Mouse (Mus musculus) MEL (cell line): Measurements from ENCODE around the gene Alox15.

ENCODE experiments used
- CTCF ChIP-seq, 3 experiments: IDR thresholded peaks in 2 of 3; conservative IDR thresholded peaks in 1 of 3; 2 replicates each; pipeline ENCODE4 v1.5.1; 2011 to 2012; ENCODE audit warnings: low read length in 3 of 3, low read depth in 2 of 3, mild to moderate bottlenecking in 2 of 3, improper control_type of control experiment in 1 of 3, inconsistent platforms in 1 of 3, mixed read lengths in 1 of 3, moderate library complexity in 1 of 3; ENCODE audit not compliant: control insufficient read depth in 1 of 3, insufficient read depth in 1 of 3, poor library complexity in 1 of 3, severe bottlenecking in 1 of 3
- TAL1 ChIP-seq: IDR thresholded peaks from 2 replicates; pipeline ENCODE4 v1.6.1; 2012; ENCODE audit warnings: mild to moderate bottlenecking, inconsistent platforms, low read length, moderate library complexity, mixed read lengths
- ZC3H11A ChIP-seq: IDR thresholded peaks from 2 replicates; pipeline ENCODE4 v1.6.1; 2012; ENCODE audit warnings: low read depth, mild to moderate bottlenecking, inconsistent platforms, low read length, improper control_type of control experiment

DNA sequence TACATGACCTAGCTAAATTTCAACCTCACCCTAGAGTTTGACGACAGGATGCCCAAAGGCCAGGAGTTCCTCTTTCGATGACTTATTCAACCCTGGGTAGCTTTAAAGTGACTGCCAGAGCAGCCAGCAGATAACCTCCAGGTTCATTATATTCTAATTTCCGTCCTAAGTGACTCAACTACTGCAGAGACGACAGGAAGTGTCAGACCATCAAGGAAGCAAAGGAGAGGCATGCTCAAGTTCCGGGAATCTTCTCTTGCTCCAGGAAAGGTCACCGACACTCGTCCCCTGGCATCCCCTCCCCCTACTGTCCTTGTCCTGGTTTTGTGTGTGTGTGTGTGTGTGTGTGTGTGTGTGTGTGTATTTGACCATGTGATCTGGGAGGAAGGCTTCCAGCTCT lies 45.7 kb downstream of the Alox15 start:
- TF ChIP-seq ZC3H11A (no peak), TAL1 (no peak), CTCF (IDR thresholded peaks at IDR 0.05 in 2 of 3, conservative IDR thresholded peaks at IDR 0.05 in 1 of 3; ENCODE audit: control insufficient read depth in 1 of 3, insufficient read depth in 1 of 3, low read depth in 2 of 3, low read length in 3 of 3, poor library complexity in 1 of 3, severe bottlenecking in 1 of 3) (no peak)
